Mouse (Mus musculus): ENCODE results near the gene Hist2h4.
"Not testable (repeated sequence)": the region's sequence is repeated elsewhere in the genome, so short reads cannot be mapped to it uniquely, and the experiment has no call there.

Hist2h4 gene

DNA sequence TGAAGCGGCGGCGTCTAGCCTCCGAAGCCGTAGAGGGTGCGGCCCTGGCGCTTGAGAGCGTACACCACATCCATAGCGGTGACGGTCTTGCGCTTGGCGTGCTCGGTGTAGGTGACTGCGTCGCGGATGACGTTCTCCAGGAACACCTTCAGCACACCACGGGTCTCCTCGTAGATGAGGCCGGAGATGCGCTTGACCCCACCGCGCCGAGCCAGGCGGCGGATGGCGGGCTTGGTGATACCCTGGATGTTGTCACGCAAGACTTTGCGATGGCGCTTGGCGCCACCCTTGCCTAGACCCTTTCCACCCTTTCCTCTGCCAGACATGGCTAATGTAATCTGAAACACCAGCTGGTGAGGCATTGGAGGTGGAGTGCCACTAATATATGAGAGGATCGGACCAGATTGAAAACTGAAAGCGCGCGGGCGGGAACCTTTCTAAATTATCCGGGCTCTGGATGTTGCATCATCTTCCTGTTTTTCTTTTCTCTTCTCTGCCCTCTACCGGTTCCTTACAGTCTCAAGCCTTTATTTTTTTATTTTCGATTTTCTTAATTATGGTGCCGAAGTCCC is at the start of gene Hist2h4:
Gene Hist2h4, minus strand, starts transcription at position 333 of the 572 bp plus-strand sequence.
- peak; percentile 94 to 97 for DNase-seq

DNA sequence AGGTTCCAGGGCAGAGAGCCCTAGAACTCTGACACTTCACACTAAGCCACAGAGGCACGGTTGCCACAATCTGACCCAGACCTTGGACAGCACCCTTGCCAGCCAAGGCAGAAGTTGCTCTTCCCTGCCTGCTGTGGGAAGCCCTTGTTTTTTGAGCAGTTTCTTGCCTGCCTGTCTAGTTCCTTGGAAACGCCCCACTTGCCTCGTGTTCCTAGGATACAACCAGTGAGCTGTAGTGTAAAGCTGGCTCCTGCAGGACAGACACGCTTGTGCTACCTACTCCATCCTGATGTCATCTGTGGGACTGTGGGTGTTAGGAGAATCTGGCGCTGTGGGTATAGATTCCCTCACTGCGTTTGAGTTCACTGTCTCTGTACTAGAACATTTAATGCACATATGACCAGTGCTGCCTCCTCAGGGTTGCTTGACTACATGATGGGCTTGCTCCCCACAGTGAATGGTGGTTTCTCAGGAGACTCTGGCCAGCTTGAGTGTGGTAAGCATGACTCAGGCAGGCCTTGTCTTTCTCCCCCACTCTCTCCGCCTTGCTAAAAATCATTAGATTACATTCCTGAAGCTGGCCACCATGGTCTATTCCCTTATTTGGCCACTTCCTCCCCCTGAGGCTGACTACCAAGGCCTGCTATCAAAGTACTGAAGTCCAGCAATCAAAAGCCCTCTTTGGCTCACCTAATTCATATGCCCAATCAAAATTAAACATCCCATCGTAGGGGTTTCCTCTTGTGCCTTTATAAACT is 49.4 kb upstream of the Hist2h4 start:
- DNase-seq: no peak

DNA sequence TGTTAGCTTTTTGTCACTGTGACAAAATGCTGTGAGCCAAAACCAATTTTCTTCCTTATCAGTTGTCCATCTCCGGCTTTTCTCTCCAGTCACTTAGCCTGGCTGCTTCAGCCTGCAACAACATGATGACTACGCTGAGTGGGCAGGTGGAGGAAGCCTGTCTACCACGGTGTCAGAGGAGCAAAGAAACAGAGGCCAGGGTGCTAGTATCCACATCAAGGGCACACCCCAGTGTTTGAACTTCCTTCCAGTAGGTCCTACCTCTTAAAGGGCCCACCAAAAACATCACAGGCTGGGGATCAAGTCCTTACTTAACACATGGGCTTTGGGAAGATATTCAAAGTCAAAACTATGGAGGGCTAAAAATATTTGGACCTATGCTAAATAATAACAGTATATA is 46.3 kb upstream of the Hist2h4 start:
- DNase-seq: no peak

DNA sequence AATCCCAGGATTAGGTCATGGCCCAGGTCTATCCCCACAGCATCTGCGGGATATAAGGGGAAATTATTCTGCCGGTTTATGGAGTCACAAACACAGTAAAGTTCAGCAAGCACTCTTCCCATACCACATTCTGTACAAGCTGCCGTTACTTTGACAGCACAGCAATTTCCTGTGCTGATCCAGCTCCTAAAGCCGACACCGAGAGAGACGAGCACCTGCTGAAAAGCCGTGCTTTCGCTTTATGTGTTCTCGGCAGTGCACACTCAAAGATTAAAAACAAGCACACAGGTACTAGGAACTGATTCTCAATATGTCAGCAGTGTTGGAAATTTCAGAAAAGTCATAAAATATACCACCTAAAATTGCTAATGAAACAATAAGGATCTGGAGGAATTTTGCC is 43.4 kb upstream of the Hist2h4 start:
- DNase-seq: no peak

DNA sequence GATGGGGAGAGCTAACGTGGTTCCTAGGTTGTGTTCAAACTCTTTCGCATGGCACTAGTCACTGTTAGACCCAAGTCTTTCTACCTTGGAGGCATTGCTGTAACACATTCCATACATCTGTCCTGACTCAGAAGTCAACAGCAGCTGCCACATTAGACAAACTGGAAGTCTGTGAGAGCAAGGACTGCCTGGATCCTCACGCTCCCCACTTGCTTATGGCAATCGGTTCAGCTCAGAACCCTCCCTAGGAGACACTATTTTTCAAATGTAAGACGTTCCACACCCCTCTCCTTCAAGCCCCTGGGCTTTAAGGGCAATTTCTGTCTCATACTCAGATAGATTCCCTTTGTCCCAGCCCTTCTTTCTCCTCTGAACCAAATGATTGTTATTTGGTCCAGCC is 39.0 kb upstream of the Hist2h4 start:
- DNase-seq: no peak

DNA sequence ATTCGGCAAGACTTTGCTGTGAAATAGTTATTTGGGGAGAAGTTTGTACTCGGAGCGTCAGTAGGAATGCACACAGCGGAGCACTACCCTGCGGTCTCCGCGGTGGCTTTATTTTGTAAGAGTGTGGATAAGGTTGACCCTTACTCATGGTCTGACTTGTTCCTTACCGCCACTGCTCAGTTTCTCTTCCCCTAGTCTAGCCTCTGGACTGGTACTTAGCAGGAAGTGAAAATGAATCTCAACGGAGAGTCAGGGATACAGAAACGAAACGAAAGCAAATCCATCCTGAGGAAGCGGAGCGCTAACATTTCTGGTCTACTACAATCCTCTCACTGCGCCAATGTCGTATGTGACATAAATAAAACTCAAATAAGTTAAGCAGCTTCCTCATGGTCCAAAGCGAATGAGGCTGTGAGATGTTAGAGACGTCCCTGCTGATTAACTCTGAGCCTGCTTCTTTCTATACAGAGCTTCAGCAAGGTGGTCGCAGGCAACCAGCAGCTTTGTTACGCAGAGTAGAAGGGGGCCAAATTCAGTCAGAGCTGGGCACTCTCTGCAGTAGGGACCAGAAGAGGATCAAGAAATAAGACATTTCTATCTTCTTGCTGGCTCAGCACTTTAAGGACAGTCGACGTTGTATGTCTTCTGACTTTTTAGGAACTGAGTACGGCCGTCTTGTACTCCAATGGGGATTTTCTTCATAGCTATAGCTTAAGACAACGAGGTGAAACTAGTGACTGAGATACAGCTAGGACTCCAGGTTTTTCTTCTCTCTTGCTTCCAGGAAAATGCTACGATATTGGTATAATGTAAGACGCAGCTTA is 37.8 kb upstream of the Hist2h4 start:
- DNase-seq: peak; percentile 15 to 18

DNA sequence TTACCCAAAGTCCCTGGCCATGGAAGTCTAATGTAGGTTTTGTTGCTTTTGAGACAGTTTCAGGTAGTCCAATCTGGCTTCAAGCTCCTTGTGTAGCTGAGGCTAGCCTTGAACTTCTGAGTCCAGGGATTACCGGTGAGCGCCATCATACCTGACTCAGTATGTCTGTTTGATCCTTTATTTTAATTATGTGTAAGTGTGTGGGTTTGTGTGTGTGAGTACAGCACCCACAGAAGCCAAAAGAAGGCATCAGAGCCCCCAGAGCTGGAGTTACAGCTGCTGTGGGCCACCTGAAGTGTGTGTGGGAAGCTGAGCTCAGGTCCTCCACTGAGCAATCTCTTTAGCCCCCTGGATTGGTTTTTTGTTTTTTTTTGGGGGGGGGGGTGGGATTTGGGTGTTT is 36.5 kb upstream of the Hist2h4 start:
- DNase-seq: no peak

DNA sequence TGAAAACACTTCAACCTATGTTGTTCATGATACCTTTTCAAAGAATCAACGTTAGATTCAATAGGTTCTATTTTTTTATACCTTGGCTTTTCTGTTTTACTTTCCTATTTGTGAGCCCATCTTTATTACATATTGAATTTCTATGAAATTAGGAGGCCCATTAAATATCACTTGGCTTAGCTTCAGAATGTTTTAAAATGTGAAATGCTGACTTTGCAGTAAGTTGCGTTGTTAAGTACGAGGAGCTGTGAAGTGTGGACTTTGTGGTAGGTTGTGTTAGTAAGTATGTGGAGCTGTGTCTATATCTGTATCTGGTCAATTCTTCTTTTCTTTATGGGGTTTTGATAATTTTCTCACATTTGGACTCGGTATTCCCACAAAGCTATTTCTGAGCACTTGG is 35.2 kb upstream of the Hist2h4 start:
- no peak for DNase-seq

DNA sequence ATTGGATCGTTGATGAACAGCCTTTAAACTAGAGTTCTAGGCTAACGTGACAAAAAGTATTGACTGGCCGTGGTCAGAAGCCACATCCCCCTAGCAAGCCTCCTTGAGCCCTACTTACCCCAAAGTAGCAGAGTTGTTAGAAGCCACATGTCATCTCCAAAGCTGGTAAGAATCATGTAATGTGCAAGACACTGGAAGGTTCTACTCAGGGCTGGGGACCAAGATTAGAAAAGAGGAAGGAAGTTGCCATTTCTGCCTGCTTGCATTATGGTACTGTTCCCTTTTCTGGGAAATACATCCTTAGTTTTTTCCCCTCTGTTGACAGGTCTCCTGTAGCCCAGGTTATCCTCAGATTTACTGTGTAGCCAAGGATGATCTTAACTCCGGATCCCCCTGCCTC is 30.7 kb upstream of the Hist2h4 start, which contains the start of gene Fcgr1:
Gene Fcgr1, minus strand, starts transcription at position 183 of the 400 bp plus-strand sequence.
- DNase-seq: no peak

DNA sequence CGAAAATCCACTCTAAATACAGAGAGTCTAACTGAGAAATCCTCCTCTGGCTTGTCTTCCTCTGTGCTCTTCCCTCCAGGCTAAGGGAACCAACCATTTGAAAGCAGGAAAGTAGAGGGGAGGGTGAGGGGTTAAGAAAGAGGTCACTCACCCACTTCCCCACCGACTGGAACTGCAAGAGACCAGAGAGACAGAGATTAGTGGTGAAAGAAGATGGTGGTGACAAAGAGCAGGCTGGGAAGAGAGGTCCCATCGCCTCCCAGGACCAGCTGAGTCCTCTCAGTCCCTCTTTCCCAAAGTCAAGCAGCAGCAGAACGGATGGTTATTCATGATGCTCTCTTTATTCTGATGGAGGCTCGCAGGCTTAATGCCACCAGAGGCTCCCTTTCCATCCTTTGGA is 30.3 kb upstream of the Hist2h4 start:
- DNase-seq: no peak

DNA sequence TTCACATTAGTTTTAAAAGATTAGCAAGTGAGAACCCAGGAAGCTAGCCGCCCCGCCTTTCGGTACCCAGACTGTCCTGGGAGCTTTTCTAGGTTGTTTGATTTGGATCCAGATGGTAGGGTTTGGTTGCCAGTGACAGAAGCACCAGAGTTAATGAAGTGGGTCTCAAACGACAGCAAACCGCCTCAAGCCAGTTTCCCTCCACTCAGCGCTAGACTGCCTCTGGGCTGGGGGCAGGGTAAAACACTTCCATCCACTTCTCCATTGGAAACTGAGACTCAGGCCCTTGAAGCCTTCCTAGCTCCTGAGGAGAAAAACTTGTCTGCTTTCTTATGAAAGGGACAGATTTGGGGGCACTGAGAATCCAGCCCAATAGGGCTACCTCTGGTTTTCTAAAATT is 29.5 kb upstream of the Hist2h4 start:
- DNase-seq: no peak

DNA sequence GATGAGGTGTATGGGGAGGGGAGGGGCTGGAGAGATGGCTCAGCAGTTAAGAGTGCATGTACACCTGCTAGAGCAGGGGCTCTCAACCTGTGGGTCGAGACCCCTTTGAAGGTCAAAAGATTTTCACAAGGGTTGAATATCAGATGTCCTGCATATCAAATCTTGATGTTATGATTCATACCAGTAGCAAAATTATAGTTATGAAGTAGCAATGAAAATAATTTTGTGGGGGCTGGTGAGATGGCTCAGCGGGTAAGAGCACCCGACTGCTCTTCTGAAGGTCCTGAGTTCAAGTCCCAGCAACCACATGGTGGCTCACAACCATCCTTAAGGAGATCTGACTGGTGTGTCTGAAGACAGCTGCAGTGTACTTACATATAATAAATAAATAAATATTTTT is 27.6 kb upstream of the Hist2h4 start:
- DNase-seq: not testable (repeated sequence)

DNA sequence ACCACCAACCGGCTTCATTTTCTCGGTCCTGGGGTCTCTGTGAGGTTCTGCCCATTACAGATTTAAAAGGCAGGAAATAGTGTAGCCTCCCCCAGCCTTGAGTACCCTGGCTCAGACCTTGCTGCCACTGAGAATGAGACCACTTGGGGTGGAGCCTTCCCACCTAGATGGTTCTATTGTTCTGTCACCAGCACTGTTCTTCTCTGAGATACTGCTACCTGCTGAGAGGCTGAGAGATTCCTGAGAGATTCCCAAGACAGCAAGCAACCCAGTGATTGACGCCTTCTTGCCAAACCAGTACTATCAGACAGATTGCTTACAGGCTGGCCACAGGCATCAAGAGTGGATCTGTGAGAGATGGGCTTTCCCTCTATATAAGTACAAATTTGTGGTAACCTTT is 26.1 kb upstream of the Hist2h4 start:
- DNase-seq: no peak

DNA sequence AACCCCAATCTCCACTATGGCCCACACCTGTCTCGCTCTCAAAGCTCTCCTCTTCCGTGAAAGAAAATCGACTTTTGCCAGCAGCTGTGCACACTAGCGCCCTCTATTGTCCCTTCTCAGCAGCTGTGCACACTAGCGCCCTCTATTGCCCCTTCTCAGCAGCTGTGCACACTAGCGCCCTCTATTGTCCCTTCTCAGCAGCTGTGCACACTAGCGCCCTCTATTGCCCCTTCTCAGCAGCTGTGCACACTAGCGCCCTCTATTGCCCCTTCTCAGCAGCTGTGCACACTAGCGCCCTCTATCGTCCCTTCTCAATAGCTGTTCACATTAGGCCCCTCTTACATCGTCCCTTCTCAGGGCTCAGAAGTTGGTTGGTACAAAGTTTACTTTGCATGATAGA is 24.2 kb upstream of the Hist2h4 start:
- not testable (repeated sequence) for DNase-seq

DNA sequence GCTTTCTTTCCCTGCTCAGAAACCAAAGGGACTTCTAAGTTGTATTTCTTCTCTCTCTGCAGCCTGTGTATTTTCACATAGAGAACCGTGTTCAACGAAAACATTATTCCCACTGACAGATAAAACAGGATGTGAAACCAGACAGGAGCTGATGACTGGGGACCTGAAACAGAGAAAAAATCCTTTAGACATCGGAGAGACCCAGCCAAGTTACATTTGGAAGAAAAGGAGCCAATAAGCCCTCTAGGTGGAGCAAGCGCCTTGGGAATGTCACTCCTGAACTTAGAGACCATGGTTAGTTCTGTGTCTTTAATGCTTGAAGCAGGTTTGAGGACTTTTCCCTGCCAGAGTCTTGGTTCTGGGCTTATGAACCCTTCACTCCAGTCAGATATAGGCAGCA is 21.3 kb upstream of the Hist2h4 start:
- peak; percentile 29 to 56 for DNase-seq

DNA sequence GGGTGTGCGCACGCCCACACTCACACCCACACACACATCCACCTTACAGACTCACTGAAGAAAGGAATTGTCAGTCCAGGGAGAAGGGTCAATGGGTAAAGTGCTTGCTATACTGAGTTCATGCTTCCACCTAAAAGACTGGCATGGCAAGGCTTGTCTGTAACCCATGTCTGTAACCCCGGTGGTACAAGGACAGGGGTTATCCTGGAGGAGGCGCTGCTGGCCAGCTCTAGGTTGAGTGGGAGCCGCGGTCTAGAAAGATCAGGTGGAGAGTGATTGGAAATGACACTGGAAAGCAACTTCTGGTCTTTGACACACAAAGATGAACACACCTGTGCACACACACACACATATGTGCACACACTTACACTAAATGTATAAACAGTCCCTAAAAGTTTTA is 17.5 kb upstream of the Hist2h4 start:
- DNase-seq: no peak

DNA sequence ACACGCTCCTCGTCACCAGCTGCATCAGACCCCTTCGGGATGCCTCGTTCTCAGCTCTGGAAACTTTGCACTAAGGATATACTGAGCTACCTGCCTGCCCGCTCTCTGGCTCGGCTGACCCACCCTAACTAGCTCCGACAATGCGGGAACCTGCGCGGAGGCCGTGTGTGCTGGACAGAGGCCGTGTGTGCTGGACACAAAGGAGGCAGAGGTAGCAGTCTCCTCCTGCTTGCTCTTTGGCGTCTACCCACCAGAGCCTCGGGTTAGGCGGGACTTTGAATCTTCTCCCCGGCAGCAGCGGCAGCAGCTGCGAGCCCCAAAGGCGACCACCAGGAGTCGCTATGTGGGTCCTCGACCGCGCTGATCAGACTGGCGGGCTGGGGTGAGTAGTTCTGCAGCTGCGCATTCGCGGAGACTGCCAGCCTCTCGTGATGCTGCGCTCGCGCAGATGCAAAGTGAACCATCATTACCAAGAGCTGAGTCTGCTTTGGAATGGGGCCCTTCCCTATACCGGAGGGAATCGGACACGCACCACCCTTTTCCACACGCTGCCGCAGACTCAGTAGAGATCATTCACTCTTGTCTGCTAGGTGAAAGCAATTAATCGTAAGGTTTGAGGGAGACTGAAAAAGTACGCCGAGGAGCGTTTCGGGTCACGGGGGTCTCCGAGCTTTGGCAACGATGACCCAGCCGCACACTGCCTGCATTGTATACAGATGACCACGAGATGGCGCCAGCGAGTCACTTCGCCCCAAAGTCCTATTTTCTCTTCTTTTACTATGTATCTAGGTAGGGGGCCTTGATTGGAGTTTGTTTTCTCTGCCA is 14.9 kb upstream of the Hist2h4 start:
- DNase-seq: peak; percentile 82 to 90

DNA sequence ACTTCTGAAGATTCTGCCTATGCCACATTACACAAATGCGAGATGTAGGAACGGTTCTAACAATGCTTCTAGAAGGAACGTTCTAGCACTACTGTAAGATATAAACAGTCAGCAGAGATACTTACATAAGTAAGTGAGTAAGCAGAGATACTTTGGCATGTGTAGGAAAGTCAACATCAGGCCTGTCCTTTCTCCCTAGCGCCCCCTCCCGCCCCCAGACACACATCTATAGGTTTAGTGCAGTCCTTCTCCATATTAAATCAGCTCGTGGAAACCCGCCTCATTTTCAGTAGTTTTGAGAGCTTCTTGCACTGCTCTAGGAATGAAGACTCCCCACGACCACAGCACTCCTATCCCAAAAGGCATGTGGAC is 14.3 kb upstream of the Hist2h4 start:
- peak in 1 of 2 experiments; percentile 40 for DNase-seq

DNA sequence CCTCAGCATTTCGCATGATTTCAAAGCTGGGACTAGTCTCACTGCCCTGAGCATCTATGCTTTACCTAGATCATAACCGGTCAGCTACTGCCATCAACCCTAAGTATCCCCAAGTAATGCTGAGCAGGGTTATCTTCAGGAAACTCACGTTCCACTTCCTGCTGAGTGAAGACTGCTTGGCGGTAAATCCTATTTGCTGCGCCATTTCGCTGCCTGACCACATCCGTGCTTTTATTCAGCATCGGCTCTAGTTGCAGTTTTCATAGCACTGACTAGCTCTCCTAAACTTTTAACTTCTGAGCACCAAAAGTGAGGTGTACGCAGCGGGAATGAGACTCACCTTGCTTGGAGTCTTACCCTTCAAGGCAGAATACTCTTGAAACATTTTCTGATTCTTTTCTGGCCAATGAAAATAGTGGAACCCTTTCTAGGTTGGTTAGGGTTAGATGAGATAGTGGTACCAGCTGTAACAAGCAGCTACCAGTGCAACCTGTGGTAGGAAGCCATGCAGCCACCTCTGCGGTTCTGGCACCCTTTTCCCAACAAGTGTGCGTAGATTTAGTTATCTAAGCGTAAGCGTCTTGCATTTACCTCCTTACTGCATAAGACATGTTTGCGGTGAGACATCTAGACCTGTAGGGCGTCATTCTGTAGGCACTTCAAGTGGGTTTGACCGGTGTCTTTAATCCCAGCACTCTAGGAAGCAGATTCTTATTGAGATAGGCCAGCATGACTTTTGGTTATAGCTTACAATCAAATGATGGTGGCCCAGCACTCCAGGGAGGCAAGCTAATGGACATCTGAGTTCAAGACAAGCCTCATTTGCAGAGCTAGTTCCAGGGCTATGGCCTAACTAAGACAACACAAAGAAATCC is 10.7 kb upstream of the Hist2h4 start:
- DNase-seq: peak in 1 of 2 experiments; percentile 11

DNA sequence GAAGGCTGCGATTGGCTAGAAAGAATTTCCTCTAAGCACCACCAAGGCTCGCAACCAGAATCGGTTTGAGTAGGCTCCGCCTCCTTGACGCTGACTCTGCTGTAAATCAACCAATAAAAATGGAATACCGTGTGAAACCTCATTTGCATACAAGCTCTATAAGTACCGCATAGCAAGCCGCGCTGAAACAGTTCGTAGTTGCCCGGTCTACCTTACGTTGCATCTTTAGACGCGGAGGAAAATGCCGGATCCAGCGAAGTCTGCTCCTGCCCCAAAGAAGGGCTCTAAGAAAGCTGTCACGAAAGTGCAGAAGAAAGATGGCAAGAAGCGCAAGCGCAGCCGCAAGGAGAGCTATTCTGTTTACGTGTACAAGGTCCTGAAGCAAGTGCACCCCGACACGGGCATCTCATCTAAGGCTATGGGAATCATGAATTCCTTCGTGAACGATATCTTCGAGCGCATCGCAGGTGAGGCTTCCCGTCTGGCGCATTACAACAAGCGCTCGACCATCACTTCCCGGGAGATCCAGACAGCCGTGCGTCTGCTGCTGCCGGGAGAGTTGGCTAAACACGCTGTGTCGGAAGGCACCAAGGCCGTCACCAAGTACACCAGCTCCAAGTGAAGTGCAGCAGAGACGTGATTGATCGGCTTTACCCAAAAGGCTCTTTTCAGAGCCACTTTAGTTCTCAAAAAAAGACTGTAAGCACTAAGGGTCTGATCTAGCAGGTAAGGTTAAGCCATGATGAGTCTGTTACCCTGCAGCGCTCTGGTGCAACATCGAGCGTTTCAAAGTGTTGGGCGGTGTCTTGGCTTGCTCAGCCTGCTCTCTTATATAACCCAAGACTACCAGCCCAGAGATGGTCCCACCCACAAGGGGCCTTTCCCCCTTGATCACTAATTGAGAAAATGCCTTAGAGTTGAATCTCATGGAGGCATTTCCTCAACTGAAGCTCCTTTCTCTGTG is 6.7 kb upstream of the Hist2h4 start, which contains the start of gene Hist2h2bb:
Gene Hist2h2bb, plus strand, starts transcription at position 242 of the 964 bp plus-strand sequence.
- DNase-seq: peak; percentile 92 to 97
